Mouse (Mus musculus) neural tube, embryonic 11.5 days (tissue): Measurements from ENCODE around the gene Glis2. TPM values are rescaled to one million over a fixed set of nuclear protein-coding genes. Genes with fewer than 3 reads are reported as not detected.

ENCODE experiments used
- ATAC-seq: fragments of 200-750 bp; cut with Nextera tagmentation; 2 replicates; pipeline ENCODE4 v1.8.0; 2017; ENCODE audit warnings: moderate number of reproducible peaks, mild to moderate bottlenecking, moderate TSS enrichment, moderate library complexity; ENCODE audit not compliant: insufficient read depth, low FRiP score, low TSS enrichment
- DNase-seq: peaks from one replicate; pipeline ENCODE4 v3.0.0-alpha.2; 2015; ENCODE audit warnings: low spot score
- H3K27ac ChIP-seq: fragments of 300-500 bp; sonication (generic); 2 replicates; pipeline ENCODE4 v1.5.1; 2014; ENCODE audit warnings: low read depth, mild to moderate bottlenecking, low read length
- H3K27me3 ChIP-seq: fragments of 300-500 bp; sonication (generic); 2 replicates; pipeline ENCODE4 v1.6.1; 2014; ENCODE audit warnings: mild to moderate bottlenecking, low read length, mixed read lengths; ENCODE audit not compliant: control insufficient read depth, insufficient read depth
- H3K36me3 ChIP-seq: fragments of 300-500 bp; sonication (generic); 2 replicates; pipeline ENCODE4 v1.6.1; 2014; ENCODE audit warnings: mild to moderate bottlenecking, low read length, moderate library complexity, mixed read lengths; ENCODE audit not compliant: control insufficient read depth, insufficient read depth
- H3K4me1 ChIP-seq: fragments of 300-500 bp; sonication (generic); 2 replicates; pipeline ENCODE4 v1.6.1; 2014; ENCODE audit warnings: low read length, mixed read lengths; ENCODE audit not compliant: control insufficient read depth, insufficient read depth
- H3K4me2 ChIP-seq: fragments of 300-500 bp; sonication (generic); 2 replicates; pipeline ENCODE4 v1.6.1; 2014; ENCODE audit warnings: low read depth, mild to moderate bottlenecking, moderate library complexity
- H3K4me3 ChIP-seq: fragments of 300-500 bp; sonication (generic); 2 replicates; pipeline ENCODE4 v1.5.1; 2014; ENCODE audit warnings: low read depth, low read length
- H3K9ac ChIP-seq: fragments of 300-500 bp; sonication (generic); 2 replicates; pipeline ENCODE4 v1.6.1; 2014; ENCODE audit warnings: mild to moderate bottlenecking, low read length
- H3K9me3 ChIP-seq: fragments of 300-500 bp; sonication (generic); 2 replicates; pipeline ENCODE4 v1.6.1; 2016; ENCODE audit warnings: low read length; ENCODE audit not compliant: control insufficient read depth
- WGBS: fragments of 180-500 bp; shearing (Covaris S2); extraction: QIAGEN DNeasy Blood & Tissue Kit; methylation state at CpG from one replicate; pipeline ENCODE4 v1.1.7; 2014; 5-methylcytosine and 5-hydroxymethylcytosine counted together
- polyA plus RNA-seq: library from polyadenylated mRNA; unstranded; fragments of >200 nt; fragmentation: Nextera tagmentation; extraction: Ambion mirVana; gene quantifications from 2 replicates; pipeline ENCODE4 v1.2.1, GENCODE M21; 2014

Gene Glis2
- polyA plus RNA-seq, 1 experiment from 2014 or later: 37.0 TPM

- Histone ChIP-seq H3K4me1 (peaks cover 11% of the 10 kb centered on the region), H3K27me3 (no peaks in the 10 kb centered on the region), H3K4me3 (no peak overlapping the region), H3K27ac (peak overlapping the region; percentile 76), H3K4me2 (no peak overlapping the region), H3K9me3 (no peaks in the 10 kb centered on the region), H3K36me3 (no peaks in the 10 kb centered on the region; the same call in 1 of the 2 replicates), H3K9ac (no peak overlapping the region)
- ATAC-seq (no peak), DNase-seq (no peak)
- WGBS: 62% methylated on average over 5 of the region's 5 CpGs
Measured at GRCm38 (mm10) chr16:4587516-4588210, 6.8 kb upstream of the Glis2 start.

DNA sequence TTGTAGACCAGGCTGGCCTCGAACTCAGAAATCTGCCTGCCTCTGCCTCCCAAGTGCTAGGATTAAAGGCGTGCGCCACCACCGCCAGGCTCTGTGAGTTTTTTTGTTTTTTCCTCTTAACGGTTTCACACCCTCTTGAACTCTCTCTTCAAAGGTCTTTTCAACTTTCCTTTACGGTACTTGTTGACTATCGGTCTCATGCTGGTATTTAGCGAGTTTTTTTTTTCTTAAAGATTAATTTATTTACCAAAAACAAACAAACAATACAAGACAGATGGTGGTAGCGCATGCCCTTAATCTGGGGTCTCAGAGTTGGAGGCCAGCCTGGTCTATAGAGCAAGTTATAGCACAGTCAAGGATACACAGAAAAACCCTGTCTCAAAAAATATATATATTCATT lies 4.3 kb upstream of the Glis2 start:
- no peak overlapping the region for H3K27ac ChIP-seq
- no peak overlapping the region for H3K4me3 ChIP-seq
- H3K36me3 ChIP-seq: no peaks in the 10 kb centered on the region; the same call in 1 of the 2 replicates
- H3K4me2 ChIP-seq: no peak overlapping the region
- H3K4me1 ChIP-seq: peaks cover 11% of the 10 kb centered on the region
- no peak overlapping the region for H3K9ac ChIP-seq
- no peaks in the 10 kb centered on the region for H3K9me3 ChIP-seq
- 96% methylated on average over 9 of the region's 9 CpGs for WGBS
- DNase-seq (no peak), ATAC-seq (no peak)
- H3K27me3 ChIP-seq: no peaks in the 10 kb centered on the region

- Histone ChIP-seq H3K4me3 (peak overlapping the region; percentile 91), H3K9ac (peak overlapping the region; percentile 71), H3K36me3 (no peaks in the 10 kb centered on the region; the same call in 1 of the 2 replicates), H3K9me3 (no peaks in the 10 kb centered on the region), H3K4me1 (peaks cover 27% of the 10 kb centered on the region), H3K27ac (peak overlapping the region; percentile 97), H3K4me2 (peak overlapping the region; percentile 99), H3K27me3 (no peaks in the 10 kb centered on the region)
- DNase-seq (peak; percentile 59), ATAC-seq (no peak)
- WGBS: 16% methylated on average over 32 of the region's 32 CpGs
Measured at GRCm38 (mm10) chr16:4592909-4593875, 1.3 kb upstream of the Glis2 start.

DNA sequence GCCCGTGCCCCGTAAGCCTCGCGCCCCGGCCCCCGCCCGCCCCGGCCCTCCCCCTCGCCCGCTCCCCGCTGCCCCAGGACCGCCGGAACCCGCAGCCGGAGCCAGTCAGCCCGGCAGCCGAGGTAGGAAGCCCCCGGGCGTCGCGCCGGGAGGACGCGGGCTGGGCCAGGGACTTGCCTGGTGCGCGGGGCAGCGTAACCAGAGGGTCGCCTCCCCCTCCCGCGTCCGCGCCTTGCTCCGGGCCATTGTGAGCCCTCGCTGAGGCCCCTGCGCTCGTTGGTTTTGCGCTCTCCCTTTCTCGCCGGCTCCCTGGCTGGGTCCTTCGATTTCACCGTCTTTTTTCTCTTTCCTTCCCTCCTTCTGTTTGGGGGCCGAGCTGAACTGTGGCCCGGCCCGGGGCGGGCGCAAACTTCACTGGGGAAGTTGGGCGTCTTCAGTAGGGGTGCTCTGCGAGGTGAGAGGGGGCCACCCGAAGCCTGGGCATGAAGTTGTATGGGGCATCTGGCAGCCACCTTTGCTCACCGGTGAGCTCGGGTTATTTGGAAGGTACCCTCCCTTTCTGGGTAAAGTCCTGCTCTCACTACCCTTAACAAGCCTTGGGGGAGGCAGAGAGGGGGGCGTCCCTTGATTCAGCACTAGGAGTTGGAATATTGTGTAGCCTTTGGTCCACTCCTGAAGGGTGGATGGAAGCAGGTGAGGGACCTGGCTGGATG lies 457 bp downstream of the Glis2 start:
- Histone ChIP-seq H3K4me1 (peaks cover 44% of the 10 kb centered on the region), H3K36me3 (no peaks in the 10 kb centered on the region; the same call in 1 of the 2 replicates), H3K27me3 (no peaks in the 10 kb centered on the region), H3K9ac (peak overlapping the region; percentile 94), H3K4me2 (peak overlapping the region; percentile 99), H3K4me3 (peak overlapping the region; percentile 91), H3K27ac (peak overlapping the region; percentile 97), H3K9me3 (no peaks in the 10 kb centered on the region)
- DNase-seq (peak; percentile 63), ATAC-seq (peak; percentile 1)
- WGBS: 1% methylated on average over 36 of the region's 52 CpGs

DNA sequence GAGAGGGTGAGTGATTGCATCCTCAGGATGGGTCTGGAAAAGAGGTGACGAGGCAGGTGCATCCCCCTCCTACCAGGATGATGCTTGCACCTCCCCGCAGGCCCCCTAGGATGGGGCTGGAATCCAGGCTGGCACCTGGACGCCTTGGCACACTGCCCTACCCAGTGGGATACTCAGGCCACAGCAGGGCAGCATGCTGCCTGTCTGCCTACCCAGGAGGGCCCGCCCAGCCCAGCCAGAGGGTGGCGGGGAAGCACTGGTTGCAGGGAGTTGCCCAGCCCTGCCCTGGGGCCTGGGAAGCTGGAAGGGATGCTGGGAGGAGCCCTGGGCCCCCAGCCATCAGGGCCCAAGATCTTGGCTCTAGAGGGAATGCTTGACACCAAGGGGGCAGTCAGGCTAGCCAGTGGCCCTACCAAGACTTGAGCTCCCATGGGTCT lies 1.0 kb downstream of the Glis2 start:
- 4% methylated on average over 5 of the region's 5 CpGs for WGBS
- H3K4me3 ChIP-seq: peak overlapping the region; percentile 91
- H3K9me3 ChIP-seq: no peaks in the 10 kb centered on the region
- ATAC-seq: peak; percentile 18
- DNase-seq: peak; percentile 37
- H3K4me1 ChIP-seq: peaks cover 50% of the 10 kb centered on the region
- H3K27ac ChIP-seq: peak overlapping the region; percentile 97
- H3K27me3 ChIP-seq: no peaks in the 10 kb centered on the region
- peak overlapping the region; percentile 99 for H3K4me2 ChIP-seq
- H3K9ac ChIP-seq: peak overlapping the region; percentile 94
- no peaks in the 10 kb centered on the region; the same call in 1 of the 2 replicates for H3K36me3 ChIP-seq

DNA sequence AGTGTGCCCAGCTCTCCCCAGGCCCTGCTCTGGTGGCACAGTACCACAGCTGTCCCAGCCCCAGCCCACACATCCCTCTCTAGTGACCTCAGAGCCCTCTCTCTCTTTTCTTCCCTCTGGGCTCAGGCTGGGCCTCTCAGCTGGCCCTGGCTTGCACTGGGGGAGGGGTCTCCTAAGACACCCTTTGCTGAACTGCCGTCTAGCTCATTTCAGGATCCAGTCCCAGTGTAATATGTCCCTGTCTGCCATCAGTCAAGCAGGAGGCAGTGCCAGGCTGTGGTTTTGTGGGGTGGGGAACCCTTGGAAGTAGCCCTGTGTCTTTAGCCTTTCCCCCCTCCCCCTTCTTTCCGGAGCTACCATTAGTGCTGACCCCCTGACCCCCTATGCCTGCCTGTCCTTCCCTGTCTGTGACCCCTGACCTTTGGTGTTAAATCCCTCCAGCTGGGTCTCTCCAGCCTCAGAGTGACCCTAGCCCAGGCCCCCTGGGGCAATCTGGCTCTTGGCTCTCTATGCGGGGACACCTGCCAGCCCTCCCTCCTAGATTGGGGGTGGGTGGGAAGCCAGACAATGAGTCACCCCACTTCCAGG lies 1.7 kb downstream of the Glis2 start:
- DNase-seq: peak; percentile 56

GRCm38 (mm10) chr16:4596836-4597235 lies 2.3 kb downstream of the Glis2 start:
- ATAC-seq: no peak
- Histone ChIP-seq H3K4me1 (peaks cover 57% of the 10 kb centered on the region), H3K4me2 (peak overlapping the region; percentile 99), H3K9ac (peak overlapping the region; percentile 41; the same call in 1 of the 2 replicates), H3K4me3 (peak overlapping the region; percentile 91), H3K27me3 (no peaks in the 10 kb centered on the region), H3K27ac (no peak overlapping the region), H3K36me3 (no peaks in the 10 kb centered on the region), H3K9me3 (no peaks in the 10 kb centered on the region)
- WGBS: 36% methylated on average over 2 of the region's 2 CpGs
- no peak for DNase-seq

More for the DNA sequence above, 1.7 kb downstream of the Glis2 start:
- H3K9me3 ChIP-seq: no peaks in the 10 kb centered on the region
- no peak; the same call in 1 of the 2 replicates for ATAC-seq
- peak overlapping the region; percentile 99 for H3K4me2 ChIP-seq
- no peaks in the 10 kb centered on the region for H3K27me3 ChIP-seq
- H3K4me3 ChIP-seq: peak overlapping the region; percentile 91
- H3K4me1 ChIP-seq: peaks cover 54% of the 10 kb centered on the region
- no peaks in the 10 kb centered on the region for H3K36me3 ChIP-seq
- peak overlapping the region; percentile 97 for H3K27ac ChIP-seq
- H3K9ac ChIP-seq: peak overlapping the region; percentile 94
- 2% methylated on average over 3 of the region's 3 CpGs for WGBS

DNA sequence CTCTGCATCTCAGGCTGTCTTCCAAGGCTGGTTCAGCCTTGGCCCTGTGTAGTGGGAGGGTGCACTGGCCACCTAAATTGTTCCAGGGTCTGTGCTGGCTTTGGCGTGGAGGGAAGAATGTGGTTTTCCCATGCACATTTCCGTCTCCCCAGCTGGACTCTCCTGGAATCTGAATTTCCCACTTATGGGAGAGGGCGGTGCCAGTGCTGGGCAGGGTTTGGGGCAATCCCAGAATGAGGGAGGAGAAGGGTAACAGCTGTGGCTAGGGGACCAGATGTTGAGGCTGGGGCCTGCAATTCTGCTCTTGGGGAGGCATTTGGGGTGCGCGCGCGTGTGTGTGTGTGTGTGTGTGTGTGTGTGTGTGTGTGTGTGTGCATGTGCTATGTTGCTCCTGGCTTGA lies 2.8 kb downstream of the Glis2 start:
- H3K27me3 ChIP-seq: no peaks in the 10 kb centered on the region
- no peaks in the 10 kb centered on the region for H3K36me3 ChIP-seq
- peak overlapping the region; percentile 91 for H3K4me3 ChIP-seq
- DNase-seq: no peak
- no peak for ATAC-seq
- WGBS: 59% methylated on average over 5 of the region's 7 CpGs
- no peak overlapping the region for H3K27ac ChIP-seq
- H3K4me1 ChIP-seq: peaks cover 61% of the 10 kb centered on the region
- H3K9ac ChIP-seq: peak overlapping the region; percentile 41; the same call in 1 of the 2 replicates
- H3K4me2 ChIP-seq: peak overlapping the region; percentile 99
- H3K9me3 ChIP-seq: no peaks in the 10 kb centered on the region
